Mouse (Mus musculus): ENCODE measurements at regions not wholly inside any gene's neighbourhood (a gene's known extent, or its start where the extent isn't known, plus 50 kb on each side); places are given as distances from the start of the nearest gene placed in this dataset.
"Not testable (repeated sequence)": the region's sequence is repeated elsewhere in the genome, so short reads cannot be mapped to it uniquely, and the experiment has no call there.

DNA sequence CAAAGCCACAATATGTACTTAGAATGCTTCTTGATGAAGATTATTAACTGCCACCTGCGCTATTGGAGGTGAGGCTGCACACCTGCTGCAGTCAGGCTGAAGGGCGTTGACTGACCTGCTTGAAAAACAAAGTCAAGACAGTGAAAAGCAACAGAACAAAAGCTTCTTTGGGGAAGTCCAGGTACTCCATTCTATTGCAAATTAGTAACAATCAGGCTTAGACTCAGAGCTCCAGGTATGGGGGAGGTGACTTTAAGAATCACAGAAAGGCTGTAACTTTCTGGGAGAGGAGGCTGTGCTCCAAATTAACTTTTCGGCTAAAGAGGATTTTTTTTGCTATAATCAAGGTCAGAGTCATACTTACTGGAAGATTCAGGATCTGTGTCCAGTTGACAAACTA, 278.0 kb upstream of the Sema3a start:
- WGBS = 77% methylated on average over 3 of the region's 3 CpGs
- not testable (repeated sequence) for ATAC-seq (ENCODE audit: insufficient number of reproducible peaks, insufficient read depth, low FRiP score, low TSS enrichment, low read depth); H3K4me2 ChIP-seq; H3K27me3 ChIP-seq; H3K27ac ChIP-seq; H3K4me3 ChIP-seq (replicated peaks); H3K36me3 ChIP-seq; H3K4me1 ChIP-seq (replicated peaks); H3K9ac ChIP-seq (replicated peaks)
- H3K9me3 ChIP-seq = peaks cover 39% of the 10 kb centered on the region

GRCm38 (mm10) chr5:12856869-12857268, 268.3 kb upstream of the Sema3a start:
- no peak for ATAC-seq (ENCODE audit: insufficient number of reproducible peaks, insufficient read depth, low FRiP score, low TSS enrichment, low read depth)
- Histone ChIP-seq H3K4me2 (no peak overlapping the region), H3K36me3 (no peaks in the 10 kb centered on the region), H3K27ac (no peak overlapping the region), H3K4me1 (replicated peaks) (0 out of 2 replicates have a peak, but pooled peaks cover 3% of the 10 kb centered on the region), H3K9me3 (0 out of 2 replicates have a peak, but pooled peaks cover 2% of the 10 kb centered on the region), H3K4me3 (replicated peaks) (no peak overlapping the region), H3K27me3 (no peaks in the 10 kb centered on the region), H3K9ac (replicated peaks) (no peak overlapping the region)
- 25% methylated on average over 2 of the region's 2 CpGs for WGBS

DNA sequence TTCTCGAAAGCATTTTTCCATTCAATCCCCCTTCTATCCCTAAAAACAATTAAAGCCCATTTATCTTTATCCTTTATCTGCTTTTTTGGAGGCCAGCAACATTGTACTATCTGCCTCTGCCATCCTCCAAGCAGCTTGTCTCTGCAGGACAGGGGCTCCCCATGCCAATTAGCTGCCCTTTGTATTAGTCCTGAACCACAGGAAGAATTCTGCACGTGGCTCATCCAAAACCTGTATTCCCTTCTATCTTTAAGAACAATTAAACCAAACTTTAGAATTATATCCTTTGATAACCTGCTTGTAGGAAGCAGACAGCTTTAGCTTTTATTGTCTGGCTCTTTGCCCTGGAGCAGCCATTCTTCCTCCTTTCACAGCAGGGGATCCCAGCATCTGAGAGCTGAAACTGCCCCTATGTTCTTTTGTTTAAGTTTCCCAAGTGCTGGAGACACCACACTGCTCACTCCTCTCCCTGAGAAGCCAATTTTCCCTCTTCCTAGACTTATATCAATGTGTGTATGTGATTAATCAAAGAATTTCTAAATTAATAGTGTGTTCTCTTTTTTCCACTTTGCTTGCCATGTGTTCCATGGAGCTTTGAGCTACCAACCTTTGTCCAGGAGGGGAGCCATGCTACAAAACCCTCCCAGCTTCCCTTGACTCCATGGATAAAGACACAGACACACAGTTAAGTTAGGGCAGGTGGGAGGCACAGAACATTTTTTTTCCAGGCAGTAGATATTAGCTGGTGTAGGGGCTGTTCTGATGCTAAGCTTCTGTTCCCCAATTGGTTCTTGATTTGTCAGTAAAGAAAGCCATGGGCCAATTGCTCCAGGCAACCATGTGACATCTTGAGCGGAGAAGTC, 256.6 kb upstream of the Sema3a start:
- H3K4me3 ChIP-seq (replicated peaks) = no peak overlapping the region
- 59% methylated on average over 3 of the region's 3 CpGs for WGBS
- no peak overlapping the region for H3K9ac ChIP-seq (replicated peaks)
- no peak overlapping the region for H3K27ac ChIP-seq
- H3K4me2 ChIP-seq = no peak overlapping the region
- ATAC-seq (ENCODE audit: insufficient number of reproducible peaks, insufficient read depth, low FRiP score, low TSS enrichment, low read depth) = no peak
- no peaks in the 10 kb centered on the region for H3K27me3 ChIP-seq
- H3K36me3 ChIP-seq = no peaks in the 10 kb centered on the region
- H3K9me3 ChIP-seq = no peaks in the 10 kb centered on the region
- 0 out of 2 replicates have a peak, but pooled peaks cover 6% of the 10 kb centered on the region for H3K4me1 ChIP-seq (replicated peaks)

GRCm38 (mm10) chr5:12872888-12873287, 252.3 kb upstream of the Sema3a start:
- no peak for ATAC-seq (ENCODE audit: insufficient number of reproducible peaks, insufficient read depth, low FRiP score, low TSS enrichment, low read depth)
- WGBS = 94% methylated on average over 3 of the region's 3 CpGs
- H3K27ac ChIP-seq = no peak overlapping the region

GRCm38 (mm10) chr5:12877595-12878296, 247.5 kb upstream of the Sema3a start:
- no peak overlapping the region for H3K4me2 ChIP-seq
- H3K4me3 ChIP-seq (replicated peaks) = no peak overlapping the region
- H3K4me1 ChIP-seq (replicated peaks) = no peaks in the 10 kb centered on the region
- 91% methylated on average over 6 of the region's 6 CpGs for WGBS
- H3K27ac ChIP-seq = no peak overlapping the region
- H3K9me3 ChIP-seq = 0 out of 2 replicates have a peak, but pooled peaks cover 5% of the 10 kb centered on the region
- no peaks in the 10 kb centered on the region for H3K27me3 ChIP-seq
- no peaks in the 10 kb centered on the region for H3K36me3 ChIP-seq
- no peak for ATAC-seq (ENCODE audit: insufficient number of reproducible peaks, insufficient read depth, low FRiP score, low TSS enrichment, low read depth)
- no peak overlapping the region for H3K9ac ChIP-seq (replicated peaks)

More at GRCm38 (mm10) chr5:12872888-12873287, 252.3 kb upstream of the Sema3a start:
- no peak overlapping the region for H3K4me3 ChIP-seq (replicated peaks)
- 0 out of 2 replicates have a peak, but pooled peaks cover 6% of the 10 kb centered on the region for H3K4me1 ChIP-seq (replicated peaks)
- 0 out of 2 replicates have a peak, but pooled peaks cover 5% of the 10 kb centered on the region for H3K9me3 ChIP-seq
- H3K9ac ChIP-seq (replicated peaks) = no peak overlapping the region
- H3K36me3 ChIP-seq = no peaks in the 10 kb centered on the region
- H3K27me3 ChIP-seq = no peaks in the 10 kb centered on the region
- H3K4me2 ChIP-seq = no peak overlapping the region

DNA sequence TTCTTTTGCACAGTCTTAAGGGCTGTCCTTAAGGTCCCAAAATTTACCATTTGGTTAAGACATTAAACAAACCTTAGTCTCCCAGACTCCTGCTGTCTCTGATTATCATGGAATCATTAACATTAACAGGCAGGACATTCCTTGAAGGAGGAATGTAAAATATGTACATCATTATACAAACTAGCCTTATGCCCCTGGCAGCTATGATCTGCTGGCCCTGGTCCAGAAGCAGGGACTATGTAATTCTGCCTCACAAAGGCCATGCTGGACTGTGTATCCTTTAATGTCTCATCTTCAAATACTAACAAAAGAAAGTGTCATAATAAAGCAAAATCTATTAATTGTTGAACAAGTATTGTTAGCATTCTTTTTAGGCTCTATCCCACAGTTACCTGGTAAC, 232.9 kb upstream of the Sema3a start:
- ATAC-seq (ENCODE audit: insufficient number of reproducible peaks, insufficient read depth, low FRiP score, low TSS enrichment, low read depth) = no peak
- H3K27ac ChIP-seq = no peak overlapping the region

GRCm38 (mm10) chr5:12894638-12895037, 230.6 kb upstream of the Sema3a start:
- no peaks in the 10 kb centered on the region for H3K27me3 ChIP-seq
- no peak for ATAC-seq (ENCODE audit: insufficient number of reproducible peaks, insufficient read depth, low FRiP score, low TSS enrichment, low read depth)
- 32% methylated on average over 2 of the region's 2 CpGs for WGBS

More for the DNA sequence above, 232.9 kb upstream of the Sema3a start:
- no peak overlapping the region for H3K4me2 ChIP-seq
- H3K4me3 ChIP-seq (replicated peaks) = no peak overlapping the region
- H3K36me3 ChIP-seq = no peaks in the 10 kb centered on the region
- no peak overlapping the region for H3K9ac ChIP-seq (replicated peaks)
- H3K4me1 ChIP-seq (replicated peaks) = peaks cover 6% of the 10 kb centered on the region; the same call in 1 of the 2 replicates
- H3K9me3 ChIP-seq = peaks cover 3% of the 10 kb centered on the region; the same call in 1 of the 2 replicates
- no peaks in the 10 kb centered on the region for H3K27me3 ChIP-seq

DNA sequence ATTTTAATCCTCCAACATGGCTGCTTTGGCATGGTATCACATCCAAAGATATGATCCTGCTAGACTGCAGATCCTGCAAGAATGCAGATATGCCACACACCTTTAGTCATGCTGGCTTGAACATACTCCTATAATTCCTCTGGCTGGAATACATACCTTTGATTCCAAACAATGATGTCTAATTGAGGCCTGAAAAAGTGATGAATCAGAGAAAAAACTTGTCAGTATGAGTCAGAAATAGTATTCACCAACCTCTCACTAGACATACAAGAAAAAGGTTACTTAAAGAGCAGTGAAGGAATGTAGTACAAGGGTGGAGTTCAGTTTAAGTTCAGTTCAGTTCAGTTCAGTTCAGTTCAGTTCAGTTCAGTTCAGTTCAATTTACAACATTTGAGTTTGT, 214.5 kb upstream of the Sema3a start:
- ATAC-seq (ENCODE audit: insufficient number of reproducible peaks, insufficient read depth, low FRiP score, low TSS enrichment, low read depth) = no peak
- no peak overlapping the region for H3K4me2 ChIP-seq
- H3K4me3 ChIP-seq (replicated peaks) = no peak overlapping the region
- no peaks in the 10 kb centered on the region for H3K27me3 ChIP-seq
- H3K27ac ChIP-seq = no peak overlapping the region
- no peaks in the 10 kb centered on the region for H3K36me3 ChIP-seq
- H3K9me3 ChIP-seq = peaks cover 7% of the 10 kb centered on the region; the same call in 1 of the 2 replicates
- H3K9ac ChIP-seq (replicated peaks) = no peak overlapping the region
- H3K4me1 ChIP-seq (replicated peaks) = no peaks in the 10 kb centered on the region

More at GRCm38 (mm10) chr5:12894638-12895037, 230.6 kb upstream of the Sema3a start:
- Histone ChIP-seq H3K4me2 (no peak overlapping the region), H3K4me1 (replicated peaks) (peaks cover 6% of the 10 kb centered on the region; the same call in 1 of the 2 replicates), H3K9me3 (no peaks in the 10 kb centered on the region), H3K4me3 (replicated peaks) (no peak overlapping the region), H3K9ac (replicated peaks) (no peak overlapping the region), H3K36me3 (no peaks in the 10 kb centered on the region), H3K27ac (no peak overlapping the region)

DNA sequence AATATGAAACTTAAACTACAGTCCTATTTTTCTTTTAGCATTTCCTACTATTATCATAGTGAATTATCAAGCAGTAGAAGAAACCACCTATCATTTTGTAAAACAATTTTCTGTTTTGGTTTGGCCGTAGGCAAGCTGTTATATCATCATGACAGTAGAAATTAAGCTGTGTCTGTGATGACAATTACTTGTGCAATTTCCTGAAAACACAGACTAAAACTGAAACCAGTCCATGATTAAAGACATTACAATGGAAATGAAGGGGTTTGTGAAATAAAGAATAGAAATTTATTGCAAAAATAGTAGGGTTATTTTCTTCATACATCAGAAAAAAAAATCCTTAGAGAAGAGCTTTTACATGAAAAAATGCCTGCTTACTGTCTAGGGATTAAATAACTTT, 210.8 kb upstream of the Sema3a start:
- Histone ChIP-seq H3K27me3 (no peaks in the 10 kb centered on the region), H3K9me3 (peaks cover 7% of the 10 kb centered on the region; the same call in 1 of the 2 replicates), H3K9ac (replicated peaks) (no peak overlapping the region), H3K4me1 (replicated peaks) (no peaks in the 10 kb centered on the region), H3K4me2 (no peak overlapping the region), H3K36me3 (no peaks in the 10 kb centered on the region), H3K4me3 (replicated peaks) (no peak overlapping the region), H3K27ac (no peak overlapping the region)
- no peak for ATAC-seq (ENCODE audit: insufficient number of reproducible peaks, insufficient read depth, low FRiP score, low TSS enrichment, low read depth)
- 75% methylated on average over 1 of the region's 1 CpGs for WGBS

GRCm38 (mm10) chr5:12919335-12919734, 205.9 kb upstream of the Sema3a start:
- Histone ChIP-seq H3K4me3 (replicated peaks) (no peak overlapping the region), H3K4me2 (no peak overlapping the region), H3K27ac (no peak overlapping the region), H3K9me3 (no peaks in the 10 kb centered on the region), H3K36me3 (no peaks in the 10 kb centered on the region), H3K27me3 (no peaks in the 10 kb centered on the region), H3K4me1 (replicated peaks) (no peaks in the 10 kb centered on the region), H3K9ac (replicated peaks) (no peak overlapping the region)
- WGBS = 87% methylated on average over 2 of the region's 2 CpGs
- ATAC-seq (ENCODE audit: insufficient number of reproducible peaks, insufficient read depth, low FRiP score, low TSS enrichment, low read depth) = no peak

DNA sequence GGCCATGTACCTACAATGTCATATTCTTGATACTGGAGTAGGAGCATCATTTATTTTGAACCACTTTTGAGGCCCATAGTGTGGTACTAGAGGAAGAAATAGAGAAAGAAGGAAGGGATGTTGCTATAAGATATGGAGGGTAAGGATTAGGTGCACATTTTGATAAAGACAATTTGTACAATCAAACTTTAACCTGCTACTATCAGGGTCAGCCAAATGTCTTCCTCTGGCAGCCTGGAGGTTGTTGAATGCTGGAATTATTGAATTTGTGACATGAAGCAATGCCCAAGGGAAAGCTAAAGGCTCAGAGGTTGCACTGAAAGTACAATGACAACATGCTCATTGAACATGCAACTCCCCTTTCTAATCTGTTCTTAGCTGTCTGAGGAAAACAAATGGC, 202.3 kb upstream of the Sema3a start:
- no peaks in the 10 kb centered on the region for H3K36me3 ChIP-seq
- no peaks in the 10 kb centered on the region for H3K27me3 ChIP-seq
- H3K4me3 ChIP-seq (replicated peaks) = no peak overlapping the region
- no peak overlapping the region for H3K9ac ChIP-seq (replicated peaks)
- no peaks in the 10 kb centered on the region for H3K4me1 ChIP-seq (replicated peaks)
- H3K27ac ChIP-seq = no peak overlapping the region
- no peaks in the 10 kb centered on the region for H3K9me3 ChIP-seq
- H3K4me2 ChIP-seq = no peak overlapping the region
- ATAC-seq (ENCODE audit: insufficient number of reproducible peaks, insufficient read depth, low FRiP score, low TSS enrichment, low read depth) = no peak

Data from limb, embryonic 12.5 days (tissue).